Mouse (Mus musculus): ENCODE measurements around the gene Hjurp.

- TF ChIP-seq EP300 (IDR thresholded peaks at IDR 0.05) (no peak), CTCF (IDR thresholded peaks at IDR 0.05) (no peak)
Measured at GRCm38 (mm10) chr1:88258361-88258760, 19.1 kb downstream of the Hjurp start.
